Mouse (Mus musculus) small intestine, adult 2 months (tissue): ENCODE data around the gene Lif.

ENCODE experiments used
- CTCF ChIP-seq: fragments of 200-500 bp; IDR thresholded peaks from 2 replicates; pipeline ENCODE4 v1.5.1; 2012; ENCODE audit warnings: low read depth, mild to moderate bottlenecking, control low read depth, inconsistent platforms, low read length, moderate library complexity, mixed read lengths; ENCODE audit not compliant: insufficient replicate concordance, insufficient read length; ENCODE audit errors: extremely low read depth
- POLR2A ChIP-seq: fragments of 200-500 bp; IDR thresholded peaks from 2 replicates; pipeline ENCODE4 v1.6.1; 2012; ENCODE audit warnings: low read depth, mild to moderate bottlenecking, control low read depth, inconsistent platforms, low read length, moderate library complexity

DNA sequence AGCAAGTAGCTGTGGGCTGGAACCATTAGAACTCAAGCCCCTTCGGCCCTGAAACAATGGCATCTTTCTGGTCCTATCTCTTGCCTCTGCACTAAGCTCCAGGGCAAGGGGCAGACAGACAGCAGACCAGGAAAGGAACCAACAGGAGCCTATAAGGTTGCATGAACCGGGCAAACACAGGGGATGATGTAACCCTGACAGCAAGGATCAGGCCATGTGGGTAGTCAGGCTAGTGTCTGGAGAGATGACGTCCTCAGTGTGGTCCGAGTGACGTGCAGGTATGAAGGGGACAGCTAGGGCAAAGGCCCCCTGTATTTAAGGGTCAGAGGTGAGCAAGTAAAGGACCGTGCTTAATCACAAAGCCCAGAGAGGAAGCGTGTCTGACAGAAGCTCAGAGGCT, 7.1 kb upstream of the Lif start:
- TF ChIP-seq CTCF (no peak), POLR2A (no peak)
